Mouse (Mus musculus): ENCODE results near the gene Mgme1.

Mgme1 gene

GRCm38 (mm10) chr2:144270507-144271420 lies at the start of gene Mgme1, which contains the start of gene Snx5:
TSS of gene Mgme1 (plus strand) at chr2:144270663.
TSS of gene Snx5 (minus strand) at chr2:144270906.
- peak; percentile 97 for DNase-seq (ENCODE audit: low read depth)

DNA sequence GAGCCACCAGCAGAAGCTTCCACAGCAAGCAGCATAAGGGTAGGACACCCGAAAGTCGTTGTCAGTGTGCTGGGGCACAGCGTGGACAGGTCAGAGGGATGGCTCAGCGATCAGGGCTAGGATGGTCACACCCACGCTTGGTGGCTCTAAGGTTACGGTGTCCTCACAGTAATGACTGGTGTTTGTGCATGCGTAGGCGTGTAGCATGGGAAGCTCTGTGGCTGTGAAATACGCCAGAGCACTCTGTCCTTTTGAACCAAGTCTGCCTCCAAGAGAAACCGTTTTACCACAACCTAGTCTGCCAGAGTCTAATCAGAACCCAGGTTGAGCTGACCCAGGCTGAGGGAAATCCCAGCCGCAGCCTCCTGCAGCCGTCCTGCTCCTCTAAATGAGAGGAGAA lies 46.1 kb upstream of the Mgme1 start:
- no peak for DNase-seq (ENCODE audit: low read depth)

GRCm38 (mm10) chr2:144226906-144227586 lies 43.4 kb upstream of the Mgme1 start:
- DNase-seq (ENCODE audit: low read depth), result no peak

- no peak for DNase-seq (ENCODE audit: low read depth)
Measured at GRCm38 (mm10) chr2:144228521-144229346, 41.7 kb upstream of the Mgme1 start.

DNA sequence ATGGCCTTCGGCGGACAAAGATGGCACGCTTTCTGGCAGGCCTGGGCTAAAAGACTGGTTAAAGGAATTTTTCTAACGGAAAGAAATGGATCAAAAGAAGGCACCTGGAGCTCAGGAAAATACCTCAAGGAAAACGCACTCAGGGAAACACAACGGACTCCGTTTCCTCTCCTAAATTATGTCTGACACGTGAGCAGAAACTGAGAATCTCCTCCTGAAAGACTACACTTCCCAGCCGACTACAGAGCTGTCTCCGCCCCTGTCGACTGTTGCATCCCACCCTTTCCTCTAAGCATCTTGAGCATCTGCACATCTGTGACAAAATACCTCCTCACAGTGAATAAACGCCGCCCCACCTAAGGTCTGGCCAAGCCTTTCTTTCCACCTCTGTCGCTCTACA lies 40.8 kb upstream of the Mgme1 start:
- DNase-seq (ENCODE audit: low read depth), result no peak

GRCm38 (mm10) chr2:144230498-144230897 lies 40.0 kb upstream of the Mgme1 start:
- DNase-seq (ENCODE audit: low read depth), result no peak

DNA sequence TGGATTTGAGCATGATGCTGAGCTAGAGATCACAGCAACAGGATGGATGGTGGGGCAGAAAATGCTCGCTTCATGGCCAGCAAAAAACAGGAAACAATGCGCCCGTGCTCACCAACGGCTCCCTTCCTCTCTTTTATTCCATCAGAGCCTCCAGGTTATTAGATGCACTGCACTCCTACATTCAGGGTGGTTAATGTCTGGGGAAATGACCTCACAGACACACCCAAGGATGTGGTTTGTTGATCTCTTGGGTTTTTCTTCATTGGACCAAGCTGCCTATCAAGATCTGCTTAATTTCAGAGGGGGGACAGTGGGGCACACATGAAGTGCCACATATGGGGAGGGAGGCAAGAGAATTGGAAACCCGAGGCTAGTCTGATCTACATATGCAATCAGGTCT lies 39.3 kb upstream of the Mgme1 start:
- no peak for DNase-seq (ENCODE audit: low read depth)

- DNase-seq (ENCODE audit: low read depth), result no peak
Measured at GRCm38 (mm10) chr2:144233534-144233933, 36.9 kb upstream of the Mgme1 start.

GRCm38 (mm10) chr2:144235776-144236175 lies 34.7 kb upstream of the Mgme1 start:
- no peak for DNase-seq (ENCODE audit: low read depth)

DNA sequence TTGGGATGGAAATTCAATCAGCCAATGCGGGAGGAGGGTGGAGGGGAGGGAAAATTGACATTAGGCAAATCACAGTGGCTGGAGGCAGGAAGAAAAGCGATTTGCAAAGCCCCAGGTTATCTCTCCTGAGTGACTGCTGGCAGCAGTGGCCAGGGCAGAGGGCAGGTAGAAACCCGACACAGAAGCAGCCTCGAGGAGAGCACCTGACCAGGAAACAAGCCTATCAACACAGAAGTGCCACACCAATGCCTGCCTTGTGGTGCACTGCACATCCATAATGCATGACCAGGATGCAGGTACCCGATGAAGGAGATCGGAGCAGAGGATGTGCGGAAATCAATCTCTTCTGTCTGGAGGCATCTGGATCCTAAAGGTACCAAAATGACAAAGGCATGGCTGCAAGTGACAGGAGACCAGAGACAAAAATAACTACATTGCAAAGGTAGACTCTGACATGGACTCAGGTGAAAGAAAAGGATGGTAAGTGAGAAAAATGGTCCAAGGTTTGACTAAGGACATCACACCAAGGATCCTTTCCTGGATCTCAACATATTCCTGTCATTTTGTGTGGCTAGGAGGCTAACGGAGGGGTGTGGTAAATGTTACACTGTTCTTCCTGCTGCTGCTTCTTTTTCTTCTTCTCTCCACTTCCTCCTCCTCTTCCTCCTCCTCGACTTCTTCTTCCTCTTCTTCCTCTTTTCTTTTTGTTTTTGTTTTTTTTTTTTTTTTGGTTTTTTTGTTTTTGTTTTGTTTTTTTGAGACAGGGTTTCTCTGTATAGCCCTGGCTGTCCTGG lies 33.5 kb upstream of the Mgme1 start:
- DNase-seq (ENCODE audit: low read depth), result no peak

DNA sequence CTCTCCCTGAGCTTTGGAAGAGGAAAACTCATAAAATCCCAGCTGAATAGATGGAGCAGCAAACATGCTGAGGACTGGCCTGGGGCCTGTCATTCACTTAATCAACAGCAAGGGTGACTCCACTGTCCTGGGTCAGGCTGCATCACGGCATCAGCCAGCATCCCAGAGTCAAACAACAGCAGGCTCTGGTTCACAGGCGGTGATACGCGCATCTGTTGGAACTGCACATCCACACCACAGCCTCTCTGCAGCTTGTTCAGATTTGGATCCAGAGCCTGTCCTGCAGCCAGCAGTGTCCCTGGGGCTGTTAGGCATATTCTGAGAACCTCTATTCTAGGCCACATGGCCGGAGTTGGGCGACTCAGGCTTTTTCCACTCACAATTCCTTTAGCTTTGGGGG lies 32.1 kb upstream of the Mgme1 start:
- peak; percentile 27 for DNase-seq (ENCODE audit: low read depth)

GRCm38 (mm10) chr2:144239318-144239717 lies 31.1 kb upstream of the Mgme1 start:
- no peak for DNase-seq (ENCODE audit: low read depth)

DNA sequence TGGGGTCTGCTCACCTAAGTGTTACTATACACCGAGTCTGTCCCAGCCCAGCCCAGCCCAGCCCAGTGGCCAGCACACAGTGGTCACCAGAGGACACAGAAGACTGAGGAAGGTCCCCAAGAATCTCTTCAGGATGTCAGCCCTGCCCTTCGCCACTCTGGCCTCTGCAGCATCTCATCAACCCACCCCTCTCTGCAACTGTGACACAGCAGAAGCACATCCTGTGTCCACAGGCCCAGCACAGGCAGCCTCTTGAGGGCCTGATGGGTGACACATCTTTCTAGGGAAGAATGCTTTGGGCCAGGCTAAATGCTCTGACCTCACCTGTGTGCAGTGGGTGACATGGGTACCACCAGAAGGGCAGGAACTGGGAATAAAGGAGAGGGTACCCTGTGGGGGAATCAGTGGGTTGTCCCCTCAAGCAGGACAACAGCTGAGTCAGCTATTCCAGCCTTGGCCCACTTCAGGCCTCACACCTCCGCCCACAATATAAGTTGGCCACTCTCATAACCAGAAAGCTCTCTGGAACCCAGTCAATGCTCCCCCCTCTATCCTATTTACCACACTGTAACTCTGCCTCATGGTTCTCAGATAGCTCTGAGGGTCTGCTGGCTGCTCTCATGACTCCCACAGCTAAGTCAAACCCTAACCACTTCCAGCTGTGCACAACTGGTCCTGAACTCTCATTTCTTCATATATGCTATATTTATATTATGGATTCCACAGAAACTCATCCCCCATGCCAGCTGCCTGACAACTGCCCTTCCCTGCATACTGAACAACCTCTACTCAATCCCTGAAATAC lies 30.2 kb upstream of the Mgme1 start:
- DNase-seq (ENCODE audit: low read depth), result peak; percentile 57

GRCm38 (mm10) chr2:144245464-144245863 lies 25.0 kb upstream of the Mgme1 start:
- DNase-seq (ENCODE audit: low read depth), result no peak

- no peak for DNase-seq (ENCODE audit: low read depth)
Measured at GRCm38 (mm10) chr2:144246270-144246669, 24.2 kb upstream of the Mgme1 start.

GRCm38 (mm10) chr2:144247337-144247978 lies 23.0 kb upstream of the Mgme1 start:
- DNase-seq (ENCODE audit: low read depth), result no peak

DNA sequence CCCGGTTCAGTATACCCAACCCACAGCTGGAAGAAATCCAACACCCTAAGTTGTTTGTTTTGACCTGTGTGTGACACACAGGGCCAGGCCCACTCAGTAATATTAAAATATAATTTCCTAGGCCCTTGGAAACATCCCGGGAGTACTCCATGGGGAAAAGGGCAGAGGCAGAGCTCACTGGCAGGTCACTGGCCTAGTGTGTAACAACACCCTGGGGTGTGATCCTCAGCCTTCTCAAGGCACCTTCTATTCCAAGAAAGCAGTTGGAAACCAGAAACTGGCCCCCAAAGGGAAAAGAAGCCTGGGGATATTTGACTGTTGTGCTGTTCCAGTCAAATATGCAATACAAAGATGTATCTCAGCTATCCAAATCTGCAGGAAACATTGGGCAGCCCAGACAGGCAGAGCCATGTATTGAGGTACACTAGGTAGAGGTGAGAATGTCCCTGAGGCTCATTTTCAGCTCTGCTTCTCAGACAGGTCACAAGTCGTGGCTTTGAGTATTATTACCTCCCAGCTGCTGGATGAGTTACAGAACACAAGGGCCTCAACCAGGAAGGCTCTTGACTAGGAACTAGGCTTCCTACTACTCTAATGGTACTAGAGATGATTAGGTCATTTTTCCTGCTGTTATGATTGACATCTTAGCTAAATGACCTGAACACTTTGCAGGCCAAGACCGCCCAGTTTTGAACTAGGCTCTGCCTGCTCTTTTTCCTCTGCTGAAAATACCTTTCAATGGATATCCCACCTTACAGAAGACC lies 21.7 kb upstream of the Mgme1 start:
- no peak for DNase-seq (ENCODE audit: low read depth)

DNA sequence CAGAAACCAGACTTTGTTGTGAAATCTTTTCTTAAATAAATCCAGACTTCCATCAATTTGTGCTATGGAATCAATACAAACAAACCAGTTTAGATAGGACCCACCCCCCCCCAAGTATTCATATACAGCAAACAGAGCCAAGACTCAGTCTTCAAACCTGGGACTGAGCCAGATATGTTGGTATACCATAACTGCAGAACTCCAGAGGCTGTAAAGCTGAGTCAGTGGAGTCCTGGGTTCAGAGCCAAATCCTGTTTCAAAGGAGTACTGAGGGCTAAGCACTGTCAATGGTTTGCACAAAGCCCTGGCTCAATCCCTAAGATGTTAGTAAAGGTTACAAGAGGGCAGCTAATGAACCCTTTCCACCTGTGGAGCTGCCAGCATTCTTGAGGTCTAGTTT lies 20.4 kb upstream of the Mgme1 start:
- DNase-seq (ENCODE audit: low read depth), result peak; percentile 73

DNA sequence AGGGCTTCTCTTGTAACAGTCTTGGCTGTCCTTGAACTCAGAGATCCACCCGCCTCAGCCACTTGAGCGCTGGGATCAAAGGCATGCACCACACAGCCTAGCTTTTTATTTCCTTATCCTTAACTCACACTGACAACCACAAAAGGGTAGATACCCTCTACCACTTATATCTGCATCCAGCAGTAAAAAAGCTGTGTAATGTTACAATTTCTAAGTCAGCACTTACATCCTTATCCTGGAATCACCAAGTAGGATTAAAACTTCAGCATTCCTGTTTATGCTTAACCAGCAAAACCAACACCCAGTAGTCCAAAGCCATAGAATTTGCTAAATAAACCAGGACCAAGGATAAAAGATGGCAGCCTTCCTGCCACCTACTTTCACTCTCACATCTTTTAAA lies 7.6 kb upstream of the Mgme1 start:
- no peak for DNase-seq (ENCODE audit: low read depth)

All from NIH3T3 (cell line).